Mouse (Mus musculus): Measurements from ENCODE around the gene Calm3. TPM values are rescaled to one million over a fixed set of nuclear protein-coding genes. Genes with fewer than 3 reads are reported as not detected.
A peak's percentile ranks its signal among the peaks of the same experiment; 100 is the strongest.

The Calm3 gene
- total and polyA plus RNA-seq, 2 experiments from 2014 or later, result 107 to 342 TPM

DNA sequence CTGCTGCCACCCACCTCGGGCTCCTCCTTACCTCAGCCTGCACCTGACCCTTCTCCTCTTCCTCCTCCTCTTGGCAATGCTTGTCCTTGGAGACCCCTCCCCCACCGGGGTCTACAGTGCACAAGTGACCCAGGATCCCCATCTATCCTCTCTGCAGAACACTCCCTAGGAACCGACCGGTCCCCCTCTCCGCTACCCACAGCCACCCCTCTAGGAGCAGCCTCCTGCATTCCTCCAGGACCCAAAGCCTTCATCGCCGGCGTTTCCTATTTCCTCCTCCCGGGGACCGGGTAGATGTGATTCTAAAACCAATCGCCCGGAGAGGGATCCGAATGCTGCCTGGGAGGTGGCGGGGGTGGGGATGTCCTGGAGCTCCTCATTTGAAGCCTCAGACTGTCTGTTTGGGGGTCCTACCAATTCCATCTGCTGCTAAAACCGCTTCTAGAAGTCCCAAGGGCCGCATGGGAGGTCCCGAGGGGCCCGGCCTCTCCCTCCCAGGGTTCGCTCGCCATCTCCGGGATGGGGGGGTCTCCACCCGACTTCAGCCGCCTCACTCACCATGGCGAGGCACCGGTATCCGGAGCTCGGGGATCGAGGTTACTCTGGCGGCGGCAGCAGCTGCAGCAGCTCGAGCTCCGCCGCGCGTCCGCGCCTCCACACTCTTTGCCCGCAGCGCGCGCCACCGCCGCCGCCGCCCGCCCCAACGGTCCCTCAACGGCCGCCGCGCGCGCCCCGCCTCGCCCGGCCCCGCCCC lies 454 bp downstream of the Calm3 start:
- Histone ChIP-seq H3K4me3 (ENCODE audit: low read depth, low read length) (peak overlapping the region; percentile 89), H3K36me3 (replicated peaks; ENCODE audit: control insufficient read depth, insufficient read depth, low read length) (peaks cover 17% of the 10 kb centered on the region), H3K9me3 (replicated peaks; ENCODE audit: control insufficient read depth, low read length) (no peaks in the 10 kb centered on the region), H3K27ac (ENCODE audit: low read depth) (peak overlapping the region; percentile 91), H3K4me1 (ENCODE audit: control insufficient read depth, insufficient read depth) (peaks cover 37% of the 10 kb centered on the region), H3K4me2 (ENCODE audit: low read depth, low read length) (peak overlapping the region; percentile 99), H3K27me3 (ENCODE audit: control insufficient read depth, insufficient read depth, low read length) (no peaks in the 10 kb centered on the region), H3K9ac (replicated peaks; ENCODE audit: low read depth, low read length) (peak overlapping the region; percentile 93)
- 0 out of 2 replicates have a peak, but pooled peaks have one; percentile 0 for ATAC-seq (ENCODE audit: insufficient read depth, low read depth)
- no peak for TF ChIP-seq CTCF (IDR thresholded peaks at IDR 0.05; ENCODE audit: low read depth)
- TF ChIP-seq EP300 (IDR thresholded peaks at IDR 0.05; ENCODE audit: low read depth), result no peak
- no peak for DNase-seq (ENCODE audit: low spot score)
- 0% methylated on average over 55 of the region's 57 CpGs for WGBS

DNA sequence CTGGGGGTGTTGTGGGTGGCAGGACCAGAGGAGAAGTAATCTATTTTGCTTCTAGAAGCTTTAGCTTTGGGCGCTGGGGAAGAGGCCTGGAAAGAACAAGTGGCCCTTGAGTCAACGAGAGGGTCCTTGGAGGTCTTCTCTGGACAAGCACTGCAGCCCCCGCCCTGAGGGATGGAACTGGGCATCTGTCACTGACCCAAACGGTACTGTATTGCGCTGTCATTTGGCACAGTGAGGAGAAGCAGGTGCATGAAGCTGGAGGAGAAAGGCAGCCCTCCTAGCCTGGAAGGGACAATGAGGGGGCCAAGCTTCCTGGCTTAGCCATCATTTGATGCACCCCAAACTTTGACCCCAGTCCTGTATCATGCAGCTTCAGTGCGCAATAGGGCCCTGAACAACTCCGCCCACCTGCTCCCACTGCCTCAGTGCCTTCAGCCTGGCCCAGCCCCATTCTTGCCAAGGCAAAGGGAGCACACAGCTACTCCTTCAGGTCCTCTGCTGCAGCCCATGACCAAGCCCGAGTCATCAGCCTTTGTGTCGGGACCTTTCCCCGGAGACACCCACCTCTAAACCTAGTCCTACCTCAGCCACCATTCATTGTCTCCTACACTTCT lies 1.4 kb downstream of the Calm3 start:
- Histone ChIP-seq H3K27me3 (ENCODE audit: control insufficient read depth, insufficient read depth, low read length) (no peaks in the 10 kb centered on the region), H3K4me1 (ENCODE audit: control insufficient read depth, insufficient read depth) (peaks cover 37% of the 10 kb centered on the region), H3K9me3 (replicated peaks; ENCODE audit: control insufficient read depth, low read length) (no peaks in the 10 kb centered on the region), H3K4me3 (ENCODE audit: low read depth, low read length) (peak overlapping the region; percentile 89), H3K36me3 (replicated peaks; ENCODE audit: control insufficient read depth, insufficient read depth, low read length) (peaks cover 27% of the 10 kb centered on the region), H3K27ac (ENCODE audit: low read depth) (peak overlapping the region; percentile 9; the same call in 1 of the 2 replicates), H3K9ac (replicated peaks; ENCODE audit: low read depth, low read length) (peak overlapping the region; percentile 93), H3K4me2 (ENCODE audit: low read depth, low read length) (peak overlapping the region; percentile 99)
- TF ChIP-seq EP300 (IDR thresholded peaks at IDR 0.05; ENCODE audit: low read depth) (no peak), CTCF (IDR thresholded peaks at IDR 0.05; ENCODE audit: low read depth) (no peak)
- DNase-seq (ENCODE audit: low spot score) (no peak), ATAC-seq (ENCODE audit: insufficient read depth, low read depth) (no peak)
- 45% methylated on average over 10 of the region's 10 CpGs for WGBS

DNA sequence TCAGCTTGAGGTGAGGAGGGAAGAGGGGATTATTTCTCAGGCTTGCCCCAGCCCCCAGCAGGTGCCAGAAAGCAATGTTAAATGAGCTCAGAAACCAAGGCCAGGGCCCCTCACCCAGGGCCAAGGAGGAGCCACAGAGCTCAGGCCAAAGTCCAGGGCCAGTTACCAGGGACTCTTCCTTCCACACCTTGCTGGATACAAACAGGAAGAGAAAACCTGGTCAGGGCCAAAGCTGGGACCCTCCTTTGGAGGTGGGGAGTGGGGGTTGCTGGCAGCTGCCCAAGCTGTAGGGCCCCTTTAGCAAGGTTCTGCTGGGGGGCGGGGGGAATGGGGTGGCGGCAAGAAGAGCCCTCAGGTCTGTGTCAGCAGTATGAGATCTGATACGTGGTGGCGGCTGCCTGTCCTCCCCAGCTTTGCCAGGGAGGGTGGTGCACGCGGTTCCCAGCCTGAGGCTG lies 2.0 kb downstream of the Calm3 start:
- no peak for DNase-seq (ENCODE audit: low spot score)
- peak overlapping the region; percentile 99 for H3K4me2 ChIP-seq (ENCODE audit: low read depth, low read length)
- 38% methylated on average over 6 of the region's 6 CpGs for WGBS

DNA sequence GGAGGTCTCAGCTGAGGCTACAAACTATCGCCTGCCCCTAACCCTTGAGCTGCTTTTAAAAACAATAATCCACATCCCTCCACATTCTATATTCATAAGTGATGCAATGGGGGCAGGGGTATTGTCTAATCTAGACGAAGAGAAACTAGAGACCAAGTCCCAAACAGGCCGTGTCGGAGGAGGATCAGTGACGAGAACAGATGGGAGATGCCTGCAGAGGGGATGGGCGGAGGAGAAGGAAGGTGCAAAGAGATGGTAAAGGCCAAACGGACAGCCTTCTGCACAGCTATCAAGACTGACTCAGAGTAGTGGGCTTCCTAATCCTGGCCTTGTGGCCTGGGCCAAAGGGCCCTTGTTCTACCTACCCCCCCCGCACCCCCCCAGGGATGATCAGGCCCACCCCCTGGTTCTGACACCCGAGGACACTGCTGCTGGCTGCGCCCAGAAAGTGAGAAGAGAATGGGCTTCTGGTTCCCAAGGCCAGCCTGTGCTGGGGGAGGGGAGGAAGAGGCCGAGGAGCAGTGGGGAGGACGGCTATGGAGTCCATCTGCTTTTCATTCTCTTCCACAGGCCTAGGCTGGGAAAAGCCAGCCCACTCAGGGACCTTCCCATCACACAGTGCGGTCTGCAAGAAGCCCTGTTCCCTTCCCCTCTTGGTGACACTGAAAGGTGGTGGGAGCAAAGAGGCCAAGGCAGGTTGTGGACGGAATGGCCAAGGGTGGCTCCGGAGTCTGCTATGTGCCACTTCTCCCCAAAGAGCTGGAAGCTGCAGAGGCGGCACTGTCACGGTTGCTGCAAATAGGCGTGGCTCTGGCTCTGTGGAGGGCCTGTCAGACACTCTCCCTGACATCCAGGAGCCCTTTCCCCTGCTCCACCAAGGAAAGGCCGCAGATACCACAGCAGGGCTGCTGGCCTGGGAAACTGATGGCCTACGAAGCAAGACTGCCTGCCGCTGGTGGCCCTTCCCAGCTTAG lies 2.8 kb downstream of the Calm3 start:
- no peaks in the 10 kb centered on the region for H3K9me3 ChIP-seq (replicated peaks; ENCODE audit: control insufficient read depth, low read length)

More for the DNA sequence above, 2.0 kb downstream of the Calm3 start:
- Histone ChIP-seq H3K4me1 (ENCODE audit: control insufficient read depth, insufficient read depth) (peaks cover 39% of the 10 kb centered on the region), H3K9ac (replicated peaks; ENCODE audit: low read depth, low read length) (peak overlapping the region; percentile 93), H3K4me3 (ENCODE audit: low read depth, low read length) (peak overlapping the region; percentile 89), H3K9me3 (replicated peaks; ENCODE audit: control insufficient read depth, low read length) (no peaks in the 10 kb centered on the region), H3K27me3 (ENCODE audit: control insufficient read depth, insufficient read depth, low read length) (no peaks in the 10 kb centered on the region), H3K36me3 (replicated peaks; ENCODE audit: control insufficient read depth, insufficient read depth, low read length) (peaks cover 32% of the 10 kb centered on the region), H3K27ac (ENCODE audit: low read depth) (peak overlapping the region; percentile 34; the same call in 1 of the 2 replicates)
- no peak for ATAC-seq (ENCODE audit: insufficient read depth, low read depth)
- TF ChIP-seq CTCF (IDR thresholded peaks at IDR 0.05; ENCODE audit: low read depth) (no peak), EP300 (IDR thresholded peaks at IDR 0.05; ENCODE audit: low read depth) (no peak)

DNA sequence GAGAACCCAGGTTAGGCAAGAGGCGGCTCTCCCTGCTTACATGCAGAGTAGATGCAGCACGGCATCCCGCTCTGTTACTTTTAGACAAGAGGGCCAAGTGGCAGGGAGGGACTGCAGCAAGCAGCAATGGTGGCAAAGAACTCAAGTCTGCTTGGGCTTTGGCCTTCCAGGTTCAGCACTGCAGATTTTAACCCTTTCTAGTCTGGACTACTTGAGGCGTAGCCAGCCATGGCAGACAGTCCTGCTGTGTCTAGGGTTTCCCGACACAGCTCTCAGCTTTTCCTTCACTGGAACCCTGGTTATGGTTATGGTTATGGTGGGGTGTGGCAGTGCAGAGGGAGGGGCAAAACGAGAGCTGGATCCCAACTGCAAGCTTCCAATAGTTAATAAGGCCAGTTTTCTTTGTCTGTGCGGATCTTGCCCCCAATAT lies 3.7 kb downstream of the Calm3 start:
- 83% methylated on average over 7 of the region's 7 CpGs for WGBS
- Histone ChIP-seq H3K27ac (ENCODE audit: low read depth) (no peak overlapping the region), H3K27me3 (ENCODE audit: control insufficient read depth, insufficient read depth, low read length) (no peaks in the 10 kb centered on the region), H3K4me3 (ENCODE audit: low read depth, low read length) (no peak overlapping the region), H3K4me2 (ENCODE audit: low read depth, low read length) (no peak overlapping the region), H3K9ac (replicated peaks; ENCODE audit: low read depth, low read length) (0 out of 2 replicates have a peak overlapping the region, but pooled peaks have one; percentile 10), H3K36me3 (replicated peaks; ENCODE audit: control insufficient read depth, insufficient read depth, low read length) (peaks cover 50% of the 10 kb centered on the region), H3K4me1 (ENCODE audit: control insufficient read depth, insufficient read depth) (peaks cover 45% of the 10 kb centered on the region), H3K9me3 (replicated peaks; ENCODE audit: control insufficient read depth, low read length) (no peaks in the 10 kb centered on the region)
- TF ChIP-seq EP300 (IDR thresholded peaks at IDR 0.05; ENCODE audit: low read depth) (no peak), CTCF (IDR thresholded peaks at IDR 0.05; ENCODE audit: low read depth) (no peak)
- DNase-seq (ENCODE audit: low spot score), result no peak
- no peak for ATAC-seq (ENCODE audit: insufficient read depth, low read depth)

More for the DNA sequence above, 2.8 kb downstream of the Calm3 start:
- Histone ChIP-seq H3K4me1 (ENCODE audit: control insufficient read depth, insufficient read depth) (peaks cover 45% of the 10 kb centered on the region), H3K27me3 (ENCODE audit: control insufficient read depth, insufficient read depth, low read length) (no peaks in the 10 kb centered on the region), H3K4me3 (ENCODE audit: low read depth, low read length) (peak overlapping the region; percentile 89), H3K36me3 (replicated peaks; ENCODE audit: control insufficient read depth, insufficient read depth, low read length) (peaks cover 40% of the 10 kb centered on the region), H3K4me2 (ENCODE audit: low read depth, low read length) (peak overlapping the region; percentile 99), H3K9ac (replicated peaks; ENCODE audit: low read depth, low read length) (peak overlapping the region; percentile 93), H3K27ac (ENCODE audit: low read depth) (peak overlapping the region; percentile 34)
- ATAC-seq (ENCODE audit: insufficient read depth, low read depth) (no peak), DNase-seq (ENCODE audit: low spot score) (no peak)
- 49% methylated on average over 21 of the region's 21 CpGs for WGBS
- TF ChIP-seq CTCF (IDR thresholded peaks at IDR 0.05; ENCODE audit: low read depth) (no peak), EP300 (IDR thresholded peaks at IDR 0.05; ENCODE audit: low read depth) (no peak)

Data from heart, postnatal 0 days (tissue).